Mouse (Mus musculus) heart, embryonic 14.5 days (tissue): Measurements from ENCODE around the gene Gli2. TPM values are rescaled to one million over a fixed set of nuclear protein-coding genes. Genes with fewer than 3 reads are reported as not detected.

Source experiments
- ATAC-seq: fragments of 200-750 bp; cut with Nextera tagmentation; 2 replicates; pipeline ENCODE4 v1.8.0; 2017; ENCODE audit warnings: low read depth, moderate TSS enrichment; ENCODE audit not compliant: insufficient number of reproducible peaks, insufficient read depth, low FRiP score
- H3K27ac ChIP-seq, 2 experiments: fragments of 200-500 bp in 1 of 2; fragments of 300-500 bp in 1 of 2; sonication (generic) in 1 of 2; replicated peaks in 1 of 2; 2 replicates each; pipeline ENCODE4 v1.5.1; 2012 to 2014; ENCODE audit warnings: low read depth in 2 of 2, low read length in 2 of 2, control low read depth in 1 of 2, mild to moderate bottlenecking in 1 of 2, mixed read lengths in 1 of 2; ENCODE audit not compliant: control insufficient read depth in 1 of 2, insufficient read depth in 1 of 2
- H3K27me3 ChIP-seq: fragments of 300-500 bp; sonication (generic); 2 replicates; pipeline ENCODE4 v1.6.1; 2014; ENCODE audit warnings: mild to moderate bottlenecking, low read length, control low read depth; ENCODE audit not compliant: control insufficient read depth, insufficient read depth
- H3K36me3 ChIP-seq: fragments of 300-500 bp; sonication (generic); 2 replicates; pipeline ENCODE4 v1.6.1; 2014; ENCODE audit warnings: mild to moderate bottlenecking, control low read depth, low read length, mixed read lengths; ENCODE audit not compliant: control insufficient read depth, insufficient read depth
- H3K4me1 ChIP-seq, 2 experiments: fragments of 200-500 bp in 1 of 2; fragments of 300-500 bp in 1 of 2; sonication (generic) in 1 of 2; 2 replicates each; pipeline ENCODE4 v1.6.1; 2012 to 2014; ENCODE audit warnings: low read length in 2 of 2, control low read depth in 1 of 2, mixed read lengths in 1 of 2; ENCODE audit not compliant: control insufficient read depth in 2 of 2, insufficient read depth in 2 of 2
- H3K4me2 ChIP-seq: fragments of 300-500 bp; sonication (generic); 2 replicates; pipeline ENCODE4 v1.6.1; 2014; ENCODE audit warnings: mild to moderate bottlenecking, low read length
- H3K4me3 ChIP-seq, 2 experiments: fragments of 200-500 bp in 1 of 2; fragments of 300-500 bp in 1 of 2; sonication (generic) in 1 of 2; 2 replicates each; pipeline ENCODE4 v1.5.1; 2012 to 2014; ENCODE audit warnings: low read length in 2 of 2, mild to moderate bottlenecking in 2 of 2, control low read depth in 1 of 2, low read depth in 1 of 2, moderate library complexity in 1 of 2; ENCODE audit not compliant: control insufficient read depth in 1 of 2, insufficient read depth in 1 of 2
- H3K9ac ChIP-seq: fragments of 300-500 bp; sonication (generic); 2 replicates; pipeline ENCODE4 v1.6.1; 2014; ENCODE audit warnings: mild to moderate bottlenecking, low read length
- H3K9me3 ChIP-seq: fragments of 300-500 bp; sonication (generic); 2 replicates; pipeline ENCODE4 v1.6.1; 2016; ENCODE audit warnings: low read length, control low read depth; ENCODE audit not compliant: control insufficient read depth
- WGBS: fragments of 180-500 bp; shearing (Covaris S2); extraction: QIAGEN DNeasy Blood & Tissue Kit; methylation state at CpG from one replicate; pipeline ENCODE4 v1.1.7; 2014; 5-methylcytosine and 5-hydroxymethylcytosine counted together
- polyA plus RNA-seq: library from polyadenylated mRNA; unstranded; fragments of >200 nt; fragmentation: Nextera tagmentation; extraction: Ambion mirVana; gene quantifications from 2 replicates; pipeline ENCODE4 v1.2.1, GENCODE M21; 2014

The Gli2 gene
- polyA plus RNA-seq, 1 experiment from 2014 or later = 3.9 TPM

DNA sequence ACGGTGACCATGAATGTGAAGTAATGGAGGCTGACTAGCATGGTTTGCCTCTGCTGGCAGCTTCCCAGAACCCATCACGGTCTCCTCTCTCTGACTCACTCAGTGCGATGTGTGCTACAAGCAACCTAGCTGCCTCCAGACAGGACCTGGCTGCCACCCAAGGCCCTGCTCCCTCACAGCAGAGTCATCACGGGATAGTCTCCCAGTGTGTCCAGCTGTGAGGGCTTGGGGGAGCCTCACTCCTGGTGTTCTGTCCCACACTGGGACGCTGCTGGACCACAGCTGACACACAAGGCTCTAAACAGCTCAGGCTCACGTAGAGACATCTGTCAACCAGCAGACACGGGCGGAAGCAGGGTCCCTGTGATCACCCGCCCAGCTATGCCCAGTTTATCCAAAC lies 76.8 kb downstream of the Gli2 start:
- Histone ChIP-seq H3K4me1 (peaks cover 26 to 32% of the 10 kb centered on the region in 2 experiments), H3K9ac (no peak overlapping the region), H3K36me3 (no peaks in the 10 kb centered on the region), H3K27ac (peak overlapping the region; percentile 40 to 55; a peak in 3 of 4 replicates), H3K4me2 (no peak overlapping the region), H3K9me3 (no peaks in the 10 kb centered on the region), H3K27me3 (no peaks in the 10 kb centered on the region), H3K4me3 (no peak overlapping the region)
- ATAC-seq = peak; percentile 82
- 37% methylated on average over 9 of the region's 9 CpGs for WGBS

DNA sequence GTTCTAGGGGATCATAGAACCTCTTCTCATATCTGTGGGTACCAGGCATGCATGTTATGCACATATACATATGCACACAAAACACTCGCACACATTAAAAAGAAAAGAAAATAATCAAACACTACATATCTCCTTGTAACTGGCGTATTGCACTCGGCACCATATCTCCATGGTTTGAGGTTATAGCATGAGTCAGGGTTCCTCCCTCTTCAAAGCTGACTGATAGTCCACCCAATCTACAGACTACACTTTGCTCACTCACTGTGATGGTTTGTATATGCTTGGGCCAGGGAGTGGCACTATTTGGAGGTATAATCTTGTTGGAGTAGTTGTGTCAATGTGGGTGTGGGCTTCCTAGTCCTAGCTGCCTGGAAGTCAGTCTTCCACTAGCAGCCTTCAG lies 78.0 kb downstream of the Gli2 start:
- Histone ChIP-seq H3K9ac (no peak overlapping the region), H3K9me3 (no peaks in the 10 kb centered on the region), H3K4me3 (no peak overlapping the region), H3K27me3 (no peaks in the 10 kb centered on the region), H3K36me3 (no peaks in the 10 kb centered on the region), H3K4me2 (no peak overlapping the region), H3K27ac (no peak overlapping the region), H3K4me1 (peaks cover 13 to 19% of the 10 kb centered on the region in 2 experiments)
- 84% methylated on average over 3 of the region's 3 CpGs for WGBS
- ATAC-seq = no peak

DNA sequence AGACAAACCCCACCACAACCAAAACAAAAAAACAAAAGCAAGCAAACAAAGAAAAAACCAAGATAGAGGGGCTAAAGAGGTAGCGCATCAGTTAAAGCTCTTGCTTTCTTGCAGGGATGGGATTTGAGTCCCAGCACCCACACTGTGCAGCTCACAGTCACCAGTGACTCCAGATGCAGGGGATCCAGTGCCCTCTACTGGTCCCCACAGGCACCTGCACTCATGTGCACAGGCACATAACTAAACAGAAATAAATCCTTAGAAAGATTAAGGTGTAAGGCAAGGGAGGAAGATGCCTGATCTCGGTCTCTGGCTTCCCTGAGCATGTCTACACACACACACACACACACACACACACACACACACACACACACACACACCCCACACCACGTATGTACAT lies 83.4 kb downstream of the Gli2 start:
- H3K36me3 ChIP-seq = no peaks in the 10 kb centered on the region
- no peak for ATAC-seq
- no peak overlapping the region for H3K27ac ChIP-seq
- 92% methylated on average over 3 of the region's 3 CpGs for WGBS
- H3K4me1 ChIP-seq = no peaks in the 10 kb centered on the region
- no peak overlapping the region for H3K4me2 ChIP-seq
- H3K9ac ChIP-seq = no peak overlapping the region
- no peaks in the 10 kb centered on the region for H3K9me3 ChIP-seq
- H3K27me3 ChIP-seq = no peaks in the 10 kb centered on the region
- H3K4me3 ChIP-seq = no peak overlapping the region

DNA sequence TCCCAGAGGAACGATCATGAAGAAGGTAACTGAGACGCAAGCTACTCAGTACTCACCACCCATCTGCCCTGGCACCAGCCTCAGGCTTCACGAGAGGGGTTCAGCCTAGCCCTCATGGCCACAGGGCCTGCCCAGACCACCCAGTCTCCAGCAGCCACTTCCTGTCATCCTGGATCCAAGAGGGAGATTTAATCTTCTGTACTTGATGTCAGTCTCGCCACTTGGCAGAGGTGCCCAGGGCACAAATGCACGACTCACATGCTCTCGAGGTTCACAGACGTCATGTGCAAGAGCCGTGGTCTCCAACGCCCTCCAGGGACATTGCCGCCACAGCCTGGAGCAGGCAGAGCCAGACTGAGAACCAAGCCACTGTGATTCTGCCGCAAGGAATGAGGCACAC lies 84.0 kb downstream of the Gli2 start:
- no peaks in the 10 kb centered on the region for H3K27me3 ChIP-seq
- no peaks in the 10 kb centered on the region for H3K36me3 ChIP-seq
- 80% methylated on average over 11 of the region's 11 CpGs for WGBS
- ATAC-seq = no peak
- H3K9ac ChIP-seq = no peak overlapping the region
- no peak overlapping the region for H3K4me2 ChIP-seq
- no peak overlapping the region for H3K4me3 ChIP-seq
- H3K4me1 ChIP-seq = no peaks in the 10 kb centered on the region
- H3K27ac ChIP-seq = no peak overlapping the region
- no peaks in the 10 kb centered on the region for H3K9me3 ChIP-seq

DNA sequence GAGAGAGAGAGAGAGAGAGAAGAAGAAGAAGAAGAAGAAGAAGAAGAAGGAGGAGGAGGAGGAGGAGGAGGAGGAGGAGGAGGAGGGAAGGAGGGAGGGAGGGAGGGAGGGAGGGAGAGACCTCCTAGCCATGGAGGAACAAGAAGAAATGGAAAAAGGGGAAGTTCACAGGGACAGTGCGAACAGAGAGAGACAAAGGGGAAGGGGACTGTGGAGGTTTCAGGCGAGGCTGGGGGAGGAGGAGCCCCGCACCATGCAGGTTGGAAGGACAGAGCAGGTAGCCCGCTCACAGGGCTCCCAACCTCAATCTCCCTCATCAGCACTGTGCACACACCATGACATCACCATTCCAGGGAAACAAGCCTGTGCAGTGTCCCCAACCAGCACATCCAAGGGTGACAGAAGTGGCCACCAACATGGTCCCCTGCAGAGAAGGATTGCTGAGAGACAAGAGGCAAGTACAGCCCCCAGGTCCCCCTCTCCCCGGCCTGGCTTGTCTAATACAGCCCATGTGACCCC lies 84.7 kb downstream of the Gli2 start:
- 0 out of 2 replicates have a peak, but pooled peaks have one; percentile 34 for ATAC-seq
- Histone ChIP-seq H3K9me3 (no peaks in the 10 kb centered on the region), H3K27ac (no peak overlapping the region), H3K4me3 (no peak overlapping the region), H3K4me1 (no peaks in the 10 kb centered on the region), H3K9ac (no peak overlapping the region), H3K27me3 (no peaks in the 10 kb centered on the region), H3K4me2 (no peak overlapping the region), H3K36me3 (no peaks in the 10 kb centered on the region)
- 81% methylated on average over 5 of the region's 5 CpGs for WGBS

DNA sequence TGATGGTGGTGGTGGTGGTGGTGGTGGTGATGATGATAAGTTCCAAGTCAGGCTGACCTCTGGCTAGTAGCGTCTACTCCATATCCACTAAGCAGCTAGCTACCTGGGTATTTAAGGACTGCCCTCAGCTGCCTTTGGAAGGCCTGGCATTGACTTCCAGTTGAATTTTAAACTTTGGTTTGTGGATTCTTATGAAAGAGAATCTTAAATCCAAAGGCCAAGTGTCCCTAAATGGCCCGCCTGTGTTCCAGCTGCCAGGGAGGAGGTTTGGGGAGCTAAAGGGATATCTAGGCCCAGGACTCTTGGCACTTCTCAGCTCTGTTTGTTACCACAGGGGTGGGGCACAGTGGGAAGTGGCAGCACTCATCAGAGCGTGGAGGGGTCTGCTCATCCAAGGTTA lies 85.4 kb downstream of the Gli2 start:
- no peak overlapping the region for H3K27ac ChIP-seq
- H3K4me3 ChIP-seq = no peak overlapping the region
- no peaks in the 10 kb centered on the region for H3K36me3 ChIP-seq
- no peak for ATAC-seq
- no peaks in the 10 kb centered on the region for H3K27me3 ChIP-seq
- no peaks in the 10 kb centered on the region for H3K9me3 ChIP-seq
- no peaks in the 10 kb centered on the region for H3K4me1 ChIP-seq
- WGBS = 90% methylated on average over 3 of the region's 3 CpGs
- no peak overlapping the region for H3K4me2 ChIP-seq
- H3K9ac ChIP-seq = no peak overlapping the region

DNA sequence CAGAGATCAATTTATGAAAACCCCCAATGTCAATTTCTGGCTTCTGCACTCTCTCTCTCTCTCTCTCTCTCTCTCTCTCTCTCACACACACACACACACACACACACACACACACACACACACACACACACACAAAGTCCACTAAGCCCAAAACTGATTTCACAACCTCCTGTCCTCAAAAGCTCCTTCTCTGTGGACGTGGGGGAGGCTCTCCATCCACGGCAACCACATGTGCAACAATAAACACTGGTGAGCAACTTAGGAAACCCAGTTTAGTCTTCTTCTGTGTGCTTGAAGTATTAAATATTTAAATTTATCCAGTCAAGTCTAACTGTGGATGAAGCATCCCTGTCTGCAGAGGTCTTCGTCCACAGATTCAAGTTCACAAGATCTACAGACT lies 86.1 kb downstream of the Gli2 start:
- Histone ChIP-seq H3K4me3 (no peak overlapping the region), H3K9me3 (no peaks in the 10 kb centered on the region), H3K27ac (no peak overlapping the region), H3K9ac (no peak overlapping the region), H3K4me2 (no peak overlapping the region), H3K36me3 (no peaks in the 10 kb centered on the region), H3K27me3 (no peaks in the 10 kb centered on the region), H3K4me1 (no peaks in the 10 kb centered on the region)
- WGBS = 79% methylated on average over 3 of the region's 3 CpGs
- ATAC-seq = no peak

DNA sequence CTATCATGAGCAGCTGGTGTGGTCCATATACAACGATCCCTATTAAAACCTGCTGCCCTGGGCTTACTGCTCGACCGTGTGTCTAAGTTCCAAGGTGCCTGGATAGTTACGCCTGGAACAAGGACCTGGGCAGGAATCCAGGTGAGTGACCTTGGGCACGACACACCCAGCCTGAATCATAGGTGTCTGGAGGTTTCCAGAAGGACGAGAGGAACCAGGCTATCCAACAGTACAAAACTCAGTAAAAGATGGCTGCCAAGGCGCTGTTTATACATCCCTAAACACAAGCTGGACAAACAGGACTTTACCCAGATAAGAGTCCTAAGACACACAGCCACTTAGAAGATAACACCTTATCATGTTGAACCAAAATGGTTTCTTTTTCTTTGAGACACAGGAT lies 94.8 kb downstream of the Gli2 start:
- Histone ChIP-seq H3K27me3 (no peaks in the 10 kb centered on the region), H3K4me1 (peaks cover 15 to 17% of the 10 kb centered on the region in 2 experiments), H3K9ac (no peak overlapping the region), H3K9me3 (no peaks in the 10 kb centered on the region), H3K4me2 (no peak overlapping the region), H3K27ac (no peak overlapping the region), H3K4me3 (no peak overlapping the region), H3K36me3 (no peaks in the 10 kb centered on the region)
- WGBS = 69% methylated on average over 7 of the region's 7 CpGs
- ATAC-seq = no peak
